Mouse (Mus musculus): ENCODE measurements at regions not wholly inside any gene's neighbourhood (a gene's known extent, or its start where the extent isn't known, plus 50 kb on each side); places are given as distances from the start of the nearest gene placed in this dataset.

- TF ChIP-seq CHD2 (IDR thresholded peaks at IDR 0.05; ENCODE audit: low read depth, low read length) (no peak), MAFK (IDR thresholded peaks at IDR 0.05; ENCODE audit: insufficient read depth, low read depth, low read length) (no peak), ZC3H11A (IDR thresholded peaks at IDR 0.05; ENCODE audit: borderline replicate concordance, low read depth, low read length) (no peak)
These were observed 250.6 kb downstream of the Trib2 start for GRCm38 (mm10) chr12:15565941-15566784.
